Mouse (Mus musculus): ENCODE results near the gene Rab33b.
"Not testable (repeated sequence)": the region's sequence is repeated elsewhere in the genome, so short reads cannot be mapped to it uniquely, and the experiment has no call there.

Rab33b gene

GRCm38 (mm10) chr3:51483741-51484359, at the start of gene Rab33b:
Gene Rab33b (plus strand): TSS chr3:51483920.
- peak; percentile 98 to 99 for DNase-seq

GRCm38 (mm10) chr3:51434364-51434763, 49.4 kb upstream of the Rab33b start:
- DNase-seq = not testable (repeated sequence)

GRCm38 (mm10) chr3:51434871-51435595, 48.7 kb upstream of the Rab33b start:
- DNase-seq = no peak

GRCm38 (mm10) chr3:51468530-51468929, 15.2 kb upstream of the Rab33b start:
- DNase-seq = no peak

- no peak for DNase-seq
These were observed 8.0 kb upstream of the Rab33b start for GRCm38 (mm10) chr3:51475706-51476105.

GRCm38 (mm10) chr3:51479893-51480292, 3.8 kb upstream of the Rab33b start:
- no peak for DNase-seq

- DNase-seq = peak; percentile 77 to 80
These were observed 2.7 kb upstream of the Rab33b start for GRCm38 (mm10) chr3:51481059-51481458.

GRCm38 (mm10) chr3:51481881-51482280, 1.8 kb upstream of the Rab33b start:
- no peak for DNase-seq

- no peak for DNase-seq
These were observed 939 bp upstream of the Rab33b start for GRCm38 (mm10) chr3:51482781-51483180.

- no peak for DNase-seq
These were observed 650 bp downstream of the Rab33b start for GRCm38 (mm10) chr3:51484370-51484769.

- no peak for DNase-seq
These were observed 1.6 kb downstream of the Rab33b start for GRCm38 (mm10) chr3:51485347-51485746.

GRCm38 (mm10) chr3:51486491-51487195, 2.9 kb downstream of the Rab33b start:
- DNase-seq = peak; percentile 45 to 48

- DNase-seq = no peak
These were observed 6.5 kb downstream of the Rab33b start for GRCm38 (mm10) chr3:51490088-51490753.

- no peak for DNase-seq
These were observed 9.6 kb downstream of the Rab33b start for GRCm38 (mm10) chr3:51493272-51493838.

- DNase-seq = no peak
These were observed 10.7 kb downstream of the Rab33b start for GRCm38 (mm10) chr3:51494466-51494865.

- DNase-seq = no peak
These were observed 11.9 kb downstream of the Rab33b start for GRCm38 (mm10) chr3:51495646-51496045.

GRCm38 (mm10) chr3:51497978-51498377, 14.3 kb downstream of the Rab33b start:
- DNase-seq = no peak

- DNase-seq = no peak
These were observed 14.9 kb downstream of the Rab33b start for GRCm38 (mm10) chr3:51498659-51499058.

- DNase-seq = no peak
These were observed 16.2 kb downstream of the Rab33b start for GRCm38 (mm10) chr3:51499876-51500275.

- DNase-seq = no peak
These were observed 20.7 kb downstream of the Rab33b start for GRCm38 (mm10) chr3:51504385-51504952.

GRCm38 (mm10) chr3:51505465-51505864, 21.7 kb downstream of the Rab33b start:
- peak; percentile 56 to 59 for DNase-seq

- peak; percentile 90 to 91 for DNase-seq
These were observed 27.2 kb downstream of the Rab33b start for GRCm38 (mm10) chr3:51510903-51511302.

Measured in cerebellum, postnatal 10 days (tissue).